Mouse (Mus musculus) T-cell, adult 2 months (primary cell): ENCODE data around the gene Eif2b3.
A peak's percentile ranks its signal among the peaks of the same experiment; 100 is the strongest.

ENCODE experiments used
- DNase-seq: peaks from one replicate; pipeline ENCODE4 v3.0.0; 2022; ENCODE audit warnings: low spot score

The Eif2b3 gene

DNA sequence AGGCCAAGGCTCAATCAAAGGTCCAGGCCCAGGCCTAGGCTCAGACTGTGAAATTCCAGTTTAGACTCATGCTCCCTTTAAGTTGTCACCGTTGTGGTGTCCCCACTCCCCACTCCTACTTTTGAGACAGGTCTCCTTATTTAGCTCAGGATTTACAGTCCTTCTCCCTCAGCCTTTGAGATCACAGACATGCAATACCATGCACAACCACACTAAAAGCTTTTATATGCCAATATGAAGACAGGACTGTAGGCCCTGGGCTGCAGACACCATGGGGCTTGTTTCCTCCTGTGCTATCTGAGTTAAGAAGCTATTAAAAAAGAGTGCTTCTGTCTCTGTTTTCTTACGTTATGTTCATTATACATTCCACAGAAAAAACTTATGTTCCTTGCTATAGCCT is 1.5 kb upstream of the Eif2b3 start:
- peak; percentile 10 for DNase-seq

DNA sequence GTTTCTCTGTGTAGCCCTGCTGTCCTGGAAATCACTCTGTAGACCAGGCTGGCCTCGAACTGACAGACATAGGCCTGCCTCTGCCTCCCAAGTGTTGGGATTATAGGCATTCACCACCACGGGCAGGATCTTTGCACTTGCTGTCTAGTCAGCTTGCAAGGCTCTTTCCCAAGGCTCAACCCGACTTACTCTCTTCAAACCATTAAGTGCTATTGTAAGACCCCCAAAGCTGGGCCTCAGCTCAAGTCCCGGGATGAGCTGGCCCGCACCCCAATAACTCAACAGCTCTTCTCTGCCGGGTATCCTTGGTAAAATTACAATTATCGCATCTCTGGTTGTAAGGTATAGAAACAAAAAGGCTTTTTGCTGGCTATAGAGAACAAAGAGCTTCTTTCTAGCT is 875 bp upstream of the Eif2b3 start:
- DNase-seq: no peak

DNA sequence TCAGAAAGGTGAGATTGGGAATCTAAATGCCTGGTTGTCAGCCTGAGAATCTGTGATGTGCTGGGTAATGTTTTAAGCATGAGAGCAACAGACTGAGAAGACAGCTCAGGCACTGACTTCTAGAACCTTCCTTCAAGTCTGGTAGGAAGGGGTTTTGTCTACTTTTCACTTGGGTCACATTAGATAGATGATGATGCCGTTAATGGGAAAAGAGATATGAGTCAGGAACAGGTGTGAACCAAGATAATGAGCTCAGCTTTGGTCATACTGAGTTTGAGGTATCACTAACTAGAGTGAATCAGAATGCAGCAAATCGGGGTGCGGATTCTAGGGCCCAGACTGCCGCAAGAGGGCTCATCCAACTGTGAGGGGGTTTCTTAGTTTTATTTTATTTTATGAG is 4.3 kb downstream of the Eif2b3 start:
- DNase-seq: no peak

DNA sequence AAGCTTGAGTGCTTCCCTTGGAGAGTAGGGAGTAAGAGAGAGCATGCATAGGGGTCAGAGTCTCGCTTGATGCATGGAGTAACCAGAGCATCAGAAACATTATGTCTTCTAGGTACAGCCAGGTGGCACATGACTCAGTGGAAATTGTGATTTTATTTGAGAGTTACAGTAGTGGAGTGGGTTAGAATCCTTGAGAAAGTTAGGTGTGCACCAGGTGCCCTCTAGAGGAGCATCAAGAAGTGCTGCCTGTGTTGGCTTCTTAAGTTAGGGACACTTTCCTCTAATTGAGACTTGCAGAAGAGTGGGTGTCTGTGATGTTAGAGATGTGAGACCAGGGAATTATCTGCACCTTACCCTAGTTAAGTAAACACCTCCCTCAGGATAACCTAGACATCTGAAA is 11.9 kb downstream of the Eif2b3 start:
- DNase-seq: no peak

DNA sequence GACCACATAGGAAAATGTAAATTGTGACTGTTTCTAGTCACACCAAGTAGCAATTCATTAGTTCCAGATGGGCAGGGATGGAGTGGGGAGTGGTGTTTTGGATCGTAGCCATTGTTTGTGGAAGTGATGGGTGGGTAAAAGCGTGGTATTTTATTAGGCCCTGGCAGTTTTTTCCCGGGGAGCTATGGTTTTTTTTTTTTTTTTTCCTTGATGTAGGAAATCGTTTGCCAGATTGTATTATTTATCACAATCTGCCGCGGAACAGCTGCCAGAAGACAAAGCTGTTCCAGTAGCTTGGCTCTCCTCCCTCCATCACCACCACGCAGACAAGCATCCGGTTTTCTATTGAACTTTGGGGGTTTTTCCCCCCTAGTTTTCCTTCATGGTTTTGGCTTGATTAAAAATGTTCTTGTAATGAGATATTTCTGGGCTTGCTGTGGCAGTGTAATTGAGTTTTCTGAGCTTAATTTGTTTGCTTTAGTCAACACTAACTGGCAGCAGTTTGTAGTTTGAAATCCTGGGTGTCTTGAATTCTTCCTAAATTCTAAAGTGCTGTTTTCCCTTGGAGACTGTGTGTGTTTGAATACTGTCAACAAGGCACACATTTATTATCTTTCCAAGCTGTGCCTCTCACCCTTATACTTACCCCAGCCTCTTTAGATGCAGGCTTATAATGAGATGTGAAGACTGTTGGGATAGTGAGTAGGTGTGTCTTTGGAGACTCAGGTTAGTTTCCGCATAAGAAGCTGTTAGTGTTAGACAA is 20.9 kb downstream of the Eif2b3 start:
- no peak for DNase-seq

DNA sequence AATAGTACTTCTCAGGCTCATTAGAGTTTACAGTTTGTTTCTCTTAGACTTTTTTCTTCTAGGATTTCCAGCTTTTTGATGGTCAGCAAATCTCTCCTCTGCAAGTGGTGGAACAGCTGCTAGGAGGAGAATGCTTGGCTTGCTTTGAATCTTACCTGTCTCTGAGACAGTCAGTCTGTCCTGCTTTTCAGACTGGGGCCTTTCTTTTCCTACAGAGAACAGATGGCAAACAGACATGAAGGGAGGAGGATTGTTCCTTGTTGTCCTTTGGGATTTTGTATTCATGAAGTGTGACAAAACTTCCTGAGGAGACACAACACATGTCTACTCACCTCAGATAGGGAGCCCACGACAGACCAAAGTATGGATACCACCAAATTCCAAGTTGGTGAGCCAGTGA is 21.6 kb downstream of the Eif2b3 start:
- no peak for DNase-seq

DNA sequence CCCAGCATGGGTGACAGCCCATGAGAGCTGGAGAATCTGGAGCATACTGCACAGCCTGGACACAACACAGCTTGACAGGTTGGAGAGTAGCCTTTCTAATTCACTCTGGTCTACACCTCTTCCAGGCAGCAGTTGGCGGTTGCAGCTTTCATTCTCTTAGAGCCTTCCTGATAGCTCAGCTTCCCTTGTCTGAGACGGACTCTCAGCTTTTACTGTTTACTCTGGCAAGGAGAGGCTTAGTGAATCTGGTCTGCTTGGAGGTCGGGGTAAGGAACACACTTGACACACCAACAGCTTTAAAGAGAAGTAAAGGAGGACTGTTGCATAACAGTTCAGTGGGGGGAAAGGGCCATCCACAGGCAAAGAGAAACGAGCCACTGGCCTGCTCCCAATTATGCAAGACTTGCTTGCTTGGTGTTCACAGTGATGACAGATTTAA is 22.1 kb downstream of the Eif2b3 start:
- no peak for DNase-seq

DNA sequence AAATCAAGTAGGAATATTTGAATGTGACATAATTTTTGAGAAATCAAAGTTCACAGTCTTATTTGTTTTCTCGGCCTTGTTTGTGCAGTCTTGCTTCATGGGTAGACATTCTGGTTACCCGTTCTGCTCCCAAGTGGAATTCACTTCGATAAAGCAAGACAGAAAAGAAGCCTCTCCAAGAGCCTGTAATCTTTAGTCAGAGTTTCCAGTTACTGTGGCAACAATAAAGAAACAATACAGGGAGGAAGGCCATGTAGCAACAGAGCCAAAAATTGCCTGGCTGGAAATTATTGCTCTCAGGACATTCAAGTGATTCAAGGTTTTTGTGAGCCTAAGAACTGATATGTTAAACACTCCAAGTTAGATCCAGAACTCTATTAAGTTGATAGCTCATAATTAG is 29.6 kb downstream of the Eif2b3 start:
- no peak for DNase-seq

DNA sequence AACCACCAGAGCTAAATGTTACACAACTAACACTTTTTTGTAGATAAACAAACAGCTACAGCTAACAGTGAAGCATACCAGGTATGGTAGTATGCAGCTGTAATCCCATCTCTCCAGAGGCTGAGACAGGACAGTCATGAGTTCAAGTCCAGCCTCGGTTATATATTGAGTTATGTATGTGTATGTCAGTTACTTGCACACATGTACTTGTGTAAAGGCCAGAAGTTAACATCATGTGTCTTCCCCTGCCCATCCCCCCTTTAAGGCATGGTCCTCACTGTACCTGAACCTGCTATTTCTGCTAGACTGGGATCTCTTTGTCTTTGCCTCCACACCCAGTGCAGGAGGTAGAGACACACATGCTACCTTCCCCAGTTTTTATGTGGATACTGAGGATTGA is 30.3 kb downstream of the Eif2b3 start:
- DNase-seq: no peak

DNA sequence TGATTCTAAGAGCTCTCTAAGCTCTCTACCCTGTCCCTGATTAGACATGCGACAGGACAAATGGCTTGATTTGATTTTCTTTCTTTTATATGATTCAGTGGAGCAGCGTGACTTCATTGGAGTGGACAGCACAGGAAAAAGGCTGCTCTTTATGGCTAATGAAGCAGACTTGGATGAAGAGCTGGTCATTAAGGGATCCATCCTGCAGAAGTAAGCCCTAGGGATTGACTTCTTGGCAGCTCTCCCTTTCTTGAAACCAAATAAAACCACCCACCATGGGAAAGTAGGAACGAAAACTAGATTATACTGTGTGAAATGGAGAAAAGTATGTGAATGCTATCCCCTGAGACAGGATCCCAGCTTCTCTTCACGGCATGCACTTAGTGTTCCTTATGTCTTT is 33.4 kb downstream of the Eif2b3 start:
- DNase-seq: no peak

DNA sequence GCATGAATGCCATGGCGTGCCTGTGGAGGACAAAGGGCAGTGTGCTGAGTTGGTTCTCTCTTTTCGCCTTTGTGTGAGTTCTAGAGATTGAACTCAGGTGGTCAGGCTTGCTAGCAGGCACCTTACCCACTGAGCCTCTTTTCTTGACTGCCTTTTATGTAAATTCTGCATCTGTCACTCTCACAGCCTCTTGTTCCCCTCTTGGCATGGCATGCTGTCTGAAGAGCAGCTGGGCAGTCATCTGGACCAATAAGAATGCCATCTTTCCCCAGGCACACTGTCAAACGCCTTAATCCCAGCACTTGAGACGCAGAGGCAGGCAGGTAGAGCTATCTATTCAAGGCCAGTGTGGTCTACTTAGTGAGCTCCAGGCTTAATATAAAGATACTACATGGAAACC is 34.8 kb downstream of the Eif2b3 start:
- no peak for DNase-seq

DNA sequence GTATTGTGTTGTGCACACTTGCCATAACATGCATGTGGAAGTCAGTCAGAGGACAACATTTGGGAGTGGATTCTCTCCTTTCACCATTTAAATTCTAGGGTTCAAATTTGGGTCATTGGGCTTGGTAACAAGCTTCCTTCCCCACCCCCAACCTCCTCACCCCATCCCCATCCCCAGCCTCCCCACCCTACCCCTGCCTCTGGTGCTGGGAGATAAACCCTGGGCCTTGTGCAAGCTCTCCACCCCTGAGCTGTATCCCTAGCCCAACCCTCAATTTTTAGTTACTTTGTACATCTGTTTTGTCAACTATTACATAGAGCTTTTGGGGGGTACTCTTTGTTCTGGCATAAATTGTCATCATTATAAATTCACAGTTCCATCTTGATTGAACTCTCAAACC is 36.9 kb downstream of the Eif2b3 start:
- no peak for DNase-seq

DNA sequence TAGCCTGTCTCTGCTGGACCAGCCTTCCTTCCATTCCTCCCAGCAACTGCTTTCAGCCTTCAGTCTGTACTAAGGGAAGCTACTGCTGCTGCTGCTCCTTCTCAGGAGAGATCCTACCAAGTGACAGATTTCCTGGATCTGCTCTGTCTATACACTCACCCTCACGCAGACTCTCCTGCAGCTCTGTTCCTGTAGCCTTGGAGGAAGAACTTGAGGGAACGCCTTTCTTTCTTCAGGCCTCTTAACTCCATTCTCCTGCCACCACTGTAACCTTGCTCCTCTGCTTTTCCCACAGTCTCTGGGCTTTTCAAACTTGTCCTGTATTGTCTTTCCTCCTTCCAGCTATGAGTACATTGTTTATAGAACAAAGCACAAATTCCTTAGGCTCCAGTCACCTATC is 37.3 kb downstream of the Eif2b3 start:
- DNase-seq: no peak

DNA sequence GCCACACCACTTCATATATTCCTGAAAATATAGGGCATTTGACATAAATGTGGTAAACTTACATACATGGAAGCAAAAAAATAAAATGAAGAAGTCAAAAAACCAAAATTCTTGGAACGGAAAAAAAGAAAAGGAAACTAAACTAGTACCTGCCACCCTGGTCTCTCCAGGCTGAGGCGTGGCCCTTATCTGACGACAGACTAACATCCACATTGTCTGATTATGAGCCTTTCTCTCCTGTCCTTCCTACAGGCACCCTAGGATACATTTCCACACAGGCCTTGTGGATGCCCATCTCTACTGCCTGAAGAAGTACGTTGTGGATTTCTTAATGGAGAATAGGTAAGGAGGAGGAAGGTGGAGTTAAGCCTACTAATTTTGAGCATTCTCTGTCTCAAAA is 39.3 kb downstream of the Eif2b3 start:
- DNase-seq: no peak

DNA sequence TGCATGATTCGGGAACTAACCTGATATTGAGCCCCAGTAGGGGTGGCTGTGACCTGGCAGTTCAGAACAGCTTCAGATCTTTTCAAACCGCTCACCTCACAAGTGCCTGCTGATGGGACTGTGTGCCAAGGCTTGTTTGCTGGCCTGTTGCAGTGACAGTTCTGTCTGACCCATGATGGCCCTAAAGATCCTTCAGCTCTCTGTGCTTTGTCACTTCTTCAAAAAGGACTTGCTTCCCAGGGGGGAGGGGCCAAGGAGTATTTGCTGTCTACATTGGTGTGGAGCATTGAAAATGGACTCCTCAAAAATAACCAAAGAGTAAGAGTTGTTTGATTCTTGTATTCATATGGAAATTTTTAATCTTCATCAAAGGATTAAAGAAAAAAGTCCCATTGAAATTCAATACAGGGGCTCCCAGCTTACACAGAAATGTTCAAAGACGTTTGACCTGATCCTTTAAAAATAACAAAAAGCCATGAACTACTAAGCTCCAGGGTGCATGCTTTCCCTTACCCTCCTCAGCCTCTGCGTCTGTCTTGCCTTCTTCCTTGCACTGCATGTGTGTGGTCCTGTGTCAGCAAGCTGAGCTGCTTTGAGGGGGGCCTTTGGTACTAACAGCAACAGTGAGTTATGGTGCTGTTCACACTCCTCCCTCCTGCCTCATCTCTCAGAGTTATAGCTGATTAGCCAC is 43.6 kb downstream of the Eif2b3 start:
- DNase-seq: no peak

DNA sequence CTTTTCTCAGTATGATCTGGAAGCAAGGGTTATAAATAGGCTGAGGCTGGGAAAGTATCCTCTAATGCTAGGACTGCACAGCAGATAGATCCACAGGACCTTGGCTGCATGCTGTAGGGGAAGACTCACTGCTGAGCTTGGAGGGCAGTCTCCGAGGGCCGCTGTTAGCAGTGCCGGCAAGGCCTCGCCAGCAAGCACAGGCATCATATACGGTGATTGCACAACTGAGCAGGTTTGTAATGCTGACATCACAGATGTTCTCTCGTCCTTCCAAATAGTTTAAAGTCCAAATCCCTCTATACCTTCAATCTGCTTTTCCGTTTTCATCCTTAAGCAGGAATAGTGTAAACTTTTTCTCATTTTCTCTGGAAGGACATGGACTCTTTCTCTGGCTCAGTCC is 48.8 kb downstream of the Eif2b3 start:
- no peak for DNase-seq

DNA sequence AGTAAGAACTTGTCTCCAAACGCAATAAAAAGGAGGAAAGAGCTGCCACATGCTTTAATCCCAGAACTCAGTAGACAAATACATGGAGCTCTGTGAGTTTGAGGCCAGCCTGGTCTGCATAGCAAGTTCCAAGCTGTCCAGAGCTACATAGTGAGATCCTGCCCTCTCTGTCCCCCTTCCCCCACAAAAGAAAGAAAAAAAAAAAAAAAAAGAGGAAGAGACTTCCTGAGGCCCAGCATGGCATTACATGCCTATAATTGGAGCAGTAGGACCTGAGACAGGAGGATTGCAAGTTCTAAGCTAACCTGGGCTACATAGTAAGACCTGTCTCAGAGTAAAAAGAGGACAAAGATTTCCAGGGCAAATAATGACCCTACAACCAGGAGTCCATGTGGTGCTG is 50.4 kb downstream of the Eif2b3 start:
- DNase-seq: no peak

DNA sequence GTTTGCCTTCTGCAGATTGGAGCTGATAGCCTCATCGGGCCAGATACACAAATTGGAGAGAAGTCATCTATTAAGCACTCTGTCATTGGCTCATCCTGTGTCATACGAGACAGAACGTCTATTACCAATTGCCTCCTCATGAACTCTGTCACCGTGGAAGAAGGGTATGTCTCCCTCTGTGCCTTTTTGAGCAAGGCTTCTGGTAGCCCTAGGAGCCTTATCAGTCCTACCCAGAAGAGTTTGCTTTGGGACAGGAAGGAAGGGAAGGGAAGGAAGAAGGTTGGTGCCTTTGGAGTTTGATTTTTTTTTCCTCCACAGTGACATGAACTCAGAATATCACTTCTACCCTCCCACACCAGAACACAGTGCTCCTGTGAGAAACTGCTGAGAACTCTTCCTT is 51.4 kb downstream of the Eif2b3 start:
- no peak for DNase-seq

DNA sequence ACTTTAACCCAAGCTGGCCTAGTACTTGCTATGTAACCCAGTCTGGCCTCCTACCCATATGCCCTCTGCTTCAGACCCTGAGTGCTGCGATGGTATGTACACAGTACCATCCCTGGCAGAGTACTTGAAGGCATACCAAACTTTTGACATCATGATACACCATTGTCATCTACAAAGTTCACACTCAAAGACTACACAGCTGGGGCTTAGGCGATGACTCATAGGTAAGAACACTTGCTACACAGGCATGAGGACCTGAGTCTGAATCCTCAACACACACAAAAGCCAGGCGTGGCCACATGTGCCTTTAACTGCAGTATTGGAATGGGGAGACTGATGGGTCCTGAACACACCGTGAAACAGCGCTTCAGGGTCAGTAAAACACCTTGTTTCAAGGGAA is 52.0 kb downstream of the Eif2b3 start:
- no peak for DNase-seq

DNA sequence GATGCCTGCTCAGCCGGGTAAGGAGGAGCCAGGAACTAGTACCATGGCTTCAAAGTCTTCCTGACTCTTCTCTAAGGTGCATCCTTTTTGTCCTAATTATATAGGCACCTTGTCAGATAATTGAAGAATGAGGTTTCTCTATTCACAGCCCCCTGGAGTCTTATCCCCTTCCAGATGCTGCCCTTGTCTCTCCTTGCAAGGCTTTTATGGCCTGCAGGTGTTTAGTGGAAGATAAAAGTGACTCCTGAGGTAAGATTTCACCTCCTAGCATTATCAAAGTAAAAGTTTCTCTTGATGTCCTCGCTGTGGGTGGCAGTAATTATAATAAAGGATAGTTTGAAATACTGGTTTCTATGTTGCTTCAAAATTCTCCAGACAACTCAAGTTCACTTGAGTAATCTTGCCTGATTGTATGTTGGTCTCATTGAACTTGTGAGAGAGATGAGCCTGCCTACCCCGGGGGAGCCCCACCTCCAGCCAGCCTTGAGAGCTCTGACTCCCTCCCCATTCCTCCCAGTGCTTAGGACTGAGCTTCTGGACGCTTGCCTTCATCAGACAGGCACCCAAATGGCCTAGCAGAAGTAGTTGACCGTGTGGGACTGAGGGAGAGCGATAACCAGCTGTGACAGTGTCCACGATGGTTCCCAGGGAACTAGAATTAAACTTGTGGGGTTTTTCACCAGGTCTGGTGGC is 68.9 kb downstream of the Eif2b3 start:
- DNase-seq: no peak

DNA sequence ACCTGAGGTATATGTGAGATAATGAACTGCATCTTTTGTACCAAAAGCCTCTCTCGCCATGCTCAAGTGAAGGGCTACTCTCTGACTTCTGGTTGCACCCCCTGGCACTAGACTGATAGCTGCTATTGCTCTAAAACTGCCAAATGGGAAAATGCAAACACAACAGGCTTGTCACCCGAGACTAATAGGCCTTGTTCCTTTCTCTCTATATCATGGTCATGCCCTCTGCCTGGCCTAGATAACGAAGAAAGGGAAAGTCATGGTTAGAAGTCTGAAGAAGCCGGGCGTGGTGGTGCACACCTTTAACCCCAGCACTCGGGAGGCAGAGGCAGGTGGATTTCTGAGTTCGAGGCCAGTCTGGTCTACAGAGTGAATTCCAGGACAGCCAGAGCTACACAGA is 71.4 kb downstream of the Eif2b3 start:
- DNase-seq: no peak

DNA sequence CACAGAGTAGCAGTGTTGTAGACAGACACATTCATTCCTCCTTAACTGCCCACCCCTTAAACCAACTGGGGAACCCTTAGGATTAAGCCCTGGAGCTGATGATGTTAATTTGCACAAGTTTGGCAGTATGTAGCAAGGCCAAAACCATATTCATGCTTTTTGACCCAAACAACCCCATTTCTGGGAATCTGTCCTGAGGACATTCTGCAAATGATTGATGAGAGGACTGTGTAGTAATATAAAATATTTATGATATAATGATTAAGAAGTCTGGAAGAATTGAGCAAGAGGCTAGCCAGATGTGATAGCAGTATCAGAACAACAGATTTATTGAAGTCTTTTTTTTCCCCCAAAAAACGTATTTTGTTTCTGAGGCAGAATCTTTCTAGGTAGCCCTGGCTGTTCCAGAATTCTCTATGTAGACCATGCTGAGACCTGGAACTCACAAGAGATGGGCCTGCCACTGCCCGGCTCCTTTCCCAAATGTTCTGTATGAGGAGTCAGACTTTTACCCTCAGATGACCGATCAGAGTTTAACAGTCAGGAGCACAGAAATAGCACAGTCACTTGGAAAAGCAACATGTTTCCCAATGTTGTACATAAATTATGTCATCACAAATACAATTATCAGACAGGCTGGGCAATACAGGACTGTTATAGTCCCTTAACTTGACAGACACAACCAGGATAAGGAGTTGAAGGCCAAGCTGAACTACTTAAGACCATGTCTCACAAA is 75.6 kb downstream of the Eif2b3 start:
- no peak for DNase-seq
